Mouse (Mus musculus) induced T-regulatory cell, adult 2 months (primary cell): ENCODE measurements around the gene Git1.

Source experiments
- DNase-seq: peaks from one replicate; pipeline ENCODE4 v3.0.0-alpha.2; 2012; ENCODE audit warnings: low read depth

Gene Git1

GRCm38 (mm10) chr11:77483043-77483442 is 10.3 kb upstream of the Git1 start:
- no peak for DNase-seq

- DNase-seq = peak; percentile 85
These were observed 9.7 kb upstream of the Git1 start for GRCm38 (mm10) chr11:77483510-77484255.

GRCm38 (mm10) chr11:77485229-77485628 is 8.1 kb upstream of the Git1 start:
- DNase-seq = no peak

DNA sequence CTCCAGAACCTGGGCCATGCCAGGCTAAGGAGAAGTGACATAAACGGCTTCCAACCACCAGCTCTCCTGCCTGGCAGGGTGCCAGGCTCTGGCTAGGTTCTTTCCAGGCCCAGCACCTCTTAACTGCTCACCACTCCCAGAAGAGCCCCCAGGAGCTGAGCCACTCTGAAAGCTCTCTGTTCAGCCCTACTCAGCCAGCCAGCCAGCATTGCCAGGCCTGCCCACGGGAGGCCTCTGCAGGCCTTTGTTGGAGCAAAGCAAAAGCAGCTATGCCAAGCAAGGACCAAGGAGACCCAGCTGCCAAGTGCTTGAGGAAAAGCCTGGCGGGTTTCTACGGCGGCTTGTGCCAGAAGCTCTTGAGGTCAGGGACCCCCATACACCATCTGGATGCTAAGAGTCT is 6.6 kb upstream of the Git1 start:
- no peak for DNase-seq

GRCm38 (mm10) chr11:77488771-77489581 is 4.4 kb upstream of the Git1 start:
- DNase-seq = peak; percentile 50

DNA sequence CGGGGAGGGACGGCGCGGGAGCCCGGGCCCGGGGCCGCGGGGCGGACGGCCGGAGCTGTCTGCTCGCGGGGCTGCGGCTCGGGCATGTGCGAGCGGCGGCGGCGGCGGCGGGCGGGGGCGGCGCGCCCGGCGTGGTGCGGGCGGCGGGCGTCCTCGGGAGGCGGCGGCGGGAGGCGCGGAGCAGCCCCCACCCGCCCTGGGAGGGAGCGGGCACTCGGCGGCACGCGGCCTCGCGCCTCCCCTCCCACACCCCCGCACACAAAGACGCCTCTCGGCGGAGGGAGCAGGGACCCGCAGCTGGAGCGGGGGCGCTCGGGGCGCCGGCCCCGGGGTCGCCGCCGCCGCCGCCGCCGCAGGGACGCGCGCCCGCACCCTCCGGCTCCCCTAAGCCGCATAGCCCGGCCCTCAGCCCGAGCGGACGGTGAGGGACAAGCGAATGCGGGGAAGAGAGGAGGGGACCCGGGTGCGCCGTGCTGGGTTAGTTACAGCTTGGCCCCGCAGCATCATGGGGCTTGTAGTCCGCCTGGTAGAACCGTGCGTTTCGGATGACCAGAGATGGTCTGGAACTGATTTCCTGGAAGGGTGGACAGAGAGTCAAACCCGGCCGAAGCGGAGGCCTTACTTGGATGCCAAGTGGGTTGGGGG is 3.6 kb upstream of the Git1 start, which contains the start of gene Ankrd13b:
TSS of gene Ankrd13b (minus strand) at position 88 of the 645 bp plus-strand sequence.
- peak; percentile 60 for DNase-seq

- no peak for DNase-seq
These were observed 2.9 kb upstream of the Git1 start for GRCm38 (mm10) chr11:77490451-77490850.

DNA sequence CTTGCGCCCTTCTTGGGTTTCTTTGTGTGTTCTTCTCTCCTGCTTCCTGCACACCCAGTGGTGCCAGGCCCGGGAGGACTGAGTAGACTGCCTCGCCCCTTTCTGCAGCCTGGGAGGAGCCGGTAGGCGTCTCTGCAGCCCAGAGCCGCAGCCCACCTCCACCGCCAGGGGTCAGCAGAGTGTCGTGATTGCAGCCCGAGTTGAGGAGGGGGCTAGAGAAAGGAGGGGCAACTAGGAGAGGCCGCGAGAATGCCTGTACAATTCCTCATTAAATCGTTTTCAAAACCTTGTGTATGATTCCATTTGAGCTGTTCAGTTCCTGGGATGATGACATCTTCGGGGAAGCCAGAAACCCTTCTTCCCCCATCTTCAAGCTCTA is 2.2 kb upstream of the Git1 start:
- DNase-seq = peak; percentile 92

GRCm38 (mm10) chr11:77491502-77492291 is 1.7 kb upstream of the Git1 start:
- DNase-seq = peak; percentile 52

DNA sequence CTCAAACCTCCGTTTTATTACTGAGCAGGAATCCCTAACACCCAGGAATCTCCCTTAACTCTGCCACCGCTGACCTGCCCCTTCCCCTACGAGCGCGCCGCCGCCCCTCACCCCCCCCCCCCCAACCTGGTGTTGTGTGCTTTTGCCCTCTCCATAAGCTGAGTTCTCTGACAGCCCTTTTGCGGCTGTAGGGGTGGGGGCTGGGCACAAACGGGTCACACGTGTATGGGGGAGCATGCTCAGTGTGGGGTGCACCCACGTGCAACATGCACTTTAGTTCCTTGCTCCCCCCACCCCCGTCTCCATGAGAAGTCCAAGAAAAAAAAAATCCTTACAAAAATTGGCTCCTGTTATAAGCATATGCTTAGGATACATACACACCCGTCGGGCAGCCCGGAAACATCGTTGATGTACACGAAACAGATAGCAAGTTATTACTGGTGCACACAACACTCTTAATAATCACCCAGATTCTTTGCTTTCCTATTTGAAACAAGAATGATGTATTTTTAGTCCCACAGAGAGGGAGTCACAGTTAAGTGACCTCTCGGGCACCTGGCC is 971 bp upstream of the Git1 start:
- DNase-seq = peak; percentile 63

- peak; percentile 94 for DNase-seq
These were observed 440 bp upstream of the Git1 start for GRCm38 (mm10) chr11:77492911-77493332.

DNA sequence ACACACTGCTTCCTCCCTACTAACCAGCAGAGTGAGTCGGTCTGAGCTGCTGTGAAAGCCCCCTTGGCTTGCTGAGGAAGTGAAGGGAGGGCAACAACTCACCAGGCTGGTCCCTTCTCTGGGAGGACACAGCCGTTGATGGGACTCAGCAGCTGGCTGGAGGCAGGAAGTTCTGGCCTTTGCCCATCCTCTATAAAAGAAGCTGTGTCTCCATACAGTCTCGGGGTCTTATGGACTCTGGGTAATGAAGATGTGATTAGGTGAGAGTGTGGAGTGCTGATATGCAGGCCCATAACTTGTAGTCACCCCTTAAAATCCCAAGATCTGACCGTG is 948 bp downstream of the Git1 start:
- no peak for DNase-seq

- DNase-seq = no peak
These were observed 1.4 kb downstream of the Git1 start for GRCm38 (mm10) chr11:77494782-77495181.

GRCm38 (mm10) chr11:77495507-77495906 is 2.1 kb downstream of the Git1 start:
- DNase-seq = no peak

GRCm38 (mm10) chr11:77497341-77497756 is 4.0 kb downstream of the Git1 start:
- peak; percentile 87 for DNase-seq

- no peak for DNase-seq
These were observed 4.5 kb downstream of the Git1 start for GRCm38 (mm10) chr11:77497851-77498250.

DNA sequence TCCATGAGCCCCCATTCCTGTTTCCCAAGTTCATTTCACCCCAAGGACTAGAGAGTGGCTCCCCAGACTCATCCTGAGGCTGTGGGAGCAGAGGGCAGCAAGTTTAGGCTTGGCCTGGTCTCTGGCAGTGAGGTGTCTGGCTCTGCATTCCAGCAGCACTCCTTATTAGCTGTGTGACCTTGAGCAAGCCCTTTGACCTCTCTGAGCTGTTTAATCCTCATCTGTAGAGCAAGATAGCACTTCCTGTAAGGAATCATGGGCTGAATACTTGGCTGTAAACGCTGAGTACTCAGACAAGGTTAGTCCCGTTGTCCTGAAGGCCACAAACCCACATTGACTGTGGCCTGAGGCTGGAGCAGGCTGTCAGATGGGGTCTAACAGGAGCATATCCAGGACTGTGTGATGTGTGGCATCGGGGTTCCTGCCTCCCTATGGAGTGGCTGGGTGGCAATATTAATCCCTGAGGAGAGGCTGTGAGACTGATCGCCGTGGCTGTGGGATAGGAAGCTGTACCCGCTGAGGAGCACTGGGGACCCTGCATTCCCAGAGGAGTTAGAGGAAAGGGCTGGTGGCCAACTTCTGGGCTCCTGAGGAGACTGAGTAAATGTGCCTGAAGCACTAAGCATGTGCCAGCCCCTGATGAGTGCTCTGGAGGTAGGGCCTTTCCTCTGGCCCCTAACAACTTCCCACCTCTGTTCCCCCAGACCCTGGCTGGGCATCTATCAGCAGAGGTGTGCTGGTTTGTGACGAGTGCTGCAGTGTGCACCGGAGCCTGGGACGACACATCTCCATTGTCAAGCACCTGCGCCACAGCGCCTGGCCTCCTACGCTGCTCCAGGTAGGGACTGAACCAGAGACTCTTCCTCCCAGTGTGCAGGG is 5.1 kb downstream of the Git1 start:
- DNase-seq = no peak

- DNase-seq = no peak
These were observed 6.0 kb downstream of the Git1 start for GRCm38 (mm10) chr11:77499354-77499753.

DNA sequence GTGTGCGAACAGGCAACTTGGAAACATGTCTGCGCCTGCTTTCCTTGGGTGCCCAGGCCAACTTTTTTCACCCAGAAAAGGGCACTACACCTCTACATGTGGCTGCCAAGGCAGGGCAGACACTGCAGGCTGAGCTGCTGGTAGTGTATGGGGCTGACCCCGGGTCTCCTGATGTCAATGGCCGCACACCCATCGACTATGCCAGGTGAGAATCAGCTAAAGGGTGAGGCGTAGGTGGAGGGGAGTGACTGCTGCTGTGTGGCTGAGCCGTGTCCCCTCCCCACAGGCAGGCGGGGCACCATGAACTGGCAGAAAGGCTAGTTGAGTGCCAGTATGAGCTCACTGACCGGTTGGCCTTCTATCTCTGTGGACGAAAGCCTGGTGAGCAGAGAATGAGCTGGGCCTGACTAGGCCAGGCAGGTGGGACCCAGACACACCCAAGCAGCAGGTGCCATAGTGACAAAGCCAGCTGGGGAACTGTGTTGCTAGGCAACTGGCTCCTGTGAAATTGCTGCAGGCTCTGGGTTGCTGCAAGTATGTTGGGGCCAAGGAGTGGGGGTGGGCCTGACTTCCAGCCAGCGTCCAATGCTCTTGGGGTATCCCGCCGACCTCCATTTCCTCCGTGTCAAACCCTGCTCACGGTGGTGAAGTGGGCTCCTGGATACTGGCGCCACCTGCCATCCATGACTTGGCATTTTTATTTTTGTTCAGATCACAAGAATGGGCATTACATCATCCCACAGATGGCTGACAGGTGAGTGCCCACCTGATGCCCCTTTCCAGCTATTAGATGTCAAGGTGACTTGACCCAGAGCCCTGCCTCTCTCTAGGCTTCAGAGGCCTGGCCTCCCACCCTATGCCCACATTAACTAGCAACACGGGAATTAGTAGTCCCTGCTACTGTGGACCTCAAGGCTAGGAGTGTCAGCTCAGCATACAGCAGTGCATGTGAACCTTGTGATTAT is 7.3 kb downstream of the Git1 start:
- no peak for DNase-seq

- DNase-seq = peak; percentile 90
These were observed 8.0 kb downstream of the Git1 start for GRCm38 (mm10) chr11:77501392-77501791.
